Mouse (Mus musculus): ENCODE data around the gene B3glct. TPM values are rescaled to one million over a fixed set of nuclear protein-coding genes. Genes with fewer than 3 reads are reported as not detected.

Gene B3glct
- total and polyA plus RNA-seq, 3 experiments: 12.1 to 14.2 TPM; not detected in 1

GRCm38 (mm10) chr5:149663417-149663816 lies 14.6 kb upstream of the B3glct start:
- Histone ChIP-seq H3K9ac (ENCODE audit: control insufficient read depth, low read depth, low read length, poor library complexity, severe bottlenecking) (no peak overlapping the region), H3K27me3 (ENCODE audit: control insufficient read depth in 1 of 2, insufficient read depth in 2 of 2, low read length in 2 of 2) (no peaks in the 10 kb centered on the region), H3K79me2 (ENCODE audit: control insufficient read depth, insufficient read depth, low read length, poor library complexity) (no peaks in the 10 kb centered on the region), H3K27ac (ENCODE audit: control insufficient read depth, low read depth, low read length) (no peak overlapping the region), H3K4me3 (ENCODE audit: control insufficient read depth in 1 of 2, insufficient read depth in 1 of 2, low read depth in 2 of 2, low read length in 2 of 2) (no peak overlapping the region), H3K4me1 (ENCODE audit: control insufficient read depth in 1 of 2, insufficient read depth in 2 of 2, low read length in 2 of 2) (peaks cover under 1 to 19% of the 10 kb centered on the region in 2 experiments; a peak in 3 of 4 replicates), H3K9me3 (replicated peaks; ENCODE audit: insufficient read depth, low read length) (no peaks in the 10 kb centered on the region), H3K36me3 (ENCODE audit: control insufficient read depth in 1 of 2, insufficient read depth in 2 of 2, low read length in 2 of 2) (peaks cover 0 to 11% of the 10 kb centered on the region in 2 experiments; a peak in 2 of 4 replicates)
- TF ChIP-seq ZC3H11A (IDR thresholded peaks at IDR 0.05; ENCODE audit: low read depth, low read length) (no peak), USF1 (IDR thresholded peaks at IDR 0.05; ENCODE audit: low read depth, low read length) (no peak), POLR2AphosphoS5 (IDR thresholded peaks at IDR 0.05; ENCODE audit: borderline replicate concordance, low read depth, low read length) (no peak), TCF12 (IDR thresholded peaks at IDR 0.05; ENCODE audit: low read depth, low read length) (peak; percentile 23; the same call in 1 of the 2 replicates), EP300 (IDR thresholded peaks at IDR 0.05; ENCODE audit: low read depth in 1 of 2, low read length in 2 of 2) (peak; percentile 57 to 60; a peak in 3 of 4 replicates), GATA1 (IDR thresholded peaks at IDR 0.05; ENCODE audit: low read depth, low read length) (0 out of 2 replicates have a peak, but pooled peaks have one; percentile 9), USF2 (IDR thresholded peaks at IDR 0.05; ENCODE audit: borderline replicate concordance in 1 of 2, insufficient read depth in 1 of 2, low read depth in 1 of 2, low read length in 2 of 2) (no peak)
- no peak for DNase-seq (ENCODE audit: low read depth, low spot score)

- no peak overlapping the region for H3K27ac ChIP-seq (ENCODE audit: control insufficient read depth, low read depth, low read length)
- peaks cover 0 to 8% of the 10 kb centered on the region in 2 experiments; a peak in 2 of 4 replicates for H3K36me3 ChIP-seq (ENCODE audit: control insufficient read depth in 1 of 2, insufficient read depth in 2 of 2, low read length in 2 of 2)
- no peak overlapping the region for H3K4me3 ChIP-seq (ENCODE audit: control insufficient read depth in 1 of 2, insufficient read depth in 1 of 2, low read depth in 2 of 2, low read length in 2 of 2)
- H3K27me3 ChIP-seq (ENCODE audit: control insufficient read depth in 1 of 2, insufficient read depth in 2 of 2, low read length in 2 of 2): no peaks in the 10 kb centered on the region; a peak in 1 of 4 replicates
- peaks cover 3 to 11% of the 10 kb centered on the region in 2 experiments for H3K4me1 ChIP-seq (ENCODE audit: control insufficient read depth in 1 of 2, insufficient read depth in 2 of 2, low read length in 2 of 2)
- H3K9me3 ChIP-seq (replicated peaks; ENCODE audit: insufficient read depth, low read length): no peaks in the 10 kb centered on the region
- DNase-seq (ENCODE audit: low read depth, low spot score): no peak
- no peak overlapping the region for H3K9ac ChIP-seq (ENCODE audit: control insufficient read depth, low read depth, low read length, poor library complexity, severe bottlenecking)
- no peak for TF ChIP-seq CHD2 (IDR thresholded peaks at IDR 0.05; ENCODE audit: low read length)
- no peak for TF ChIP-seq MAX (IDR thresholded peaks at IDR 0.05; ENCODE audit: low read length)
- TF ChIP-seq RAD21 (IDR thresholded peaks at IDR 0.05; ENCODE audit: low read depth, low read length): no peak
- TF ChIP-seq ZKSCAN1 (IDR thresholded peaks at IDR 0.05; ENCODE audit: low read depth, low read length): no peak
- TF ChIP-seq ZC3H11A (IDR thresholded peaks at IDR 0.05; ENCODE audit: low read depth, low read length): no peak
- no peak for TF ChIP-seq KAT2A (conservative IDR thresholded peaks at IDR 0.05; ENCODE audit: low read depth, low read length)
- no peak for TF ChIP-seq RCOR1 (IDR thresholded peaks at IDR 0.05; ENCODE audit: low read depth, low read length)
- TF ChIP-seq MEF2A (IDR thresholded peaks at IDR 0.05; ENCODE audit: extremely low read depth, insufficient replicate concordance, low read depth, low read length, poor library complexity, severe bottlenecking): no peak
- TF ChIP-seq SMC3 (IDR thresholded peaks at IDR 0.05; ENCODE audit: low read depth, low read length): no peak
- TF ChIP-seq SIN3A (IDR thresholded peaks at IDR 0.05; ENCODE audit: low read length): no peak
- no peak for TF ChIP-seq MYC (IDR thresholded peaks at IDR 0.05; ENCODE audit: low read depth, low read length)
- no peak for TF ChIP-seq UBTF (IDR thresholded peaks at IDR 0.05; ENCODE audit: borderline replicate concordance, insufficient read depth, low read depth, low read length)
- no peak for TF ChIP-seq USF2 (IDR thresholded peaks at IDR 0.05; ENCODE audit: borderline replicate concordance in 1 of 2, insufficient read depth in 1 of 2, low read depth in 1 of 2, low read length in 2 of 2)
- no peak for TF ChIP-seq GABPA (IDR thresholded peaks at IDR 0.05; ENCODE audit: low read depth, low read length)
- no peak for TF ChIP-seq USF1 (IDR thresholded peaks at IDR 0.05; ENCODE audit: low read depth, low read length)
- TF ChIP-seq EP300 (IDR thresholded peaks at IDR 0.05; ENCODE audit: low read depth in 1 of 2, low read length in 2 of 2): no peak
- no peak for TF ChIP-seq TBP (IDR thresholded peaks at IDR 0.05; ENCODE audit: low read depth, low read length)
- H3K79me2 ChIP-seq (ENCODE audit: control insufficient read depth, insufficient read depth, low read length, poor library complexity): peaks cover 2% of the 10 kb centered on the region
These were observed 834 bp upstream of the B3glct start for GRCm38 (mm10) chr5:149677196-149677595.

Measured in MEL (cell line).